Comparison of ENCODE assay signal across 8 mouse cellular contexts in the genomic region with DNA sequence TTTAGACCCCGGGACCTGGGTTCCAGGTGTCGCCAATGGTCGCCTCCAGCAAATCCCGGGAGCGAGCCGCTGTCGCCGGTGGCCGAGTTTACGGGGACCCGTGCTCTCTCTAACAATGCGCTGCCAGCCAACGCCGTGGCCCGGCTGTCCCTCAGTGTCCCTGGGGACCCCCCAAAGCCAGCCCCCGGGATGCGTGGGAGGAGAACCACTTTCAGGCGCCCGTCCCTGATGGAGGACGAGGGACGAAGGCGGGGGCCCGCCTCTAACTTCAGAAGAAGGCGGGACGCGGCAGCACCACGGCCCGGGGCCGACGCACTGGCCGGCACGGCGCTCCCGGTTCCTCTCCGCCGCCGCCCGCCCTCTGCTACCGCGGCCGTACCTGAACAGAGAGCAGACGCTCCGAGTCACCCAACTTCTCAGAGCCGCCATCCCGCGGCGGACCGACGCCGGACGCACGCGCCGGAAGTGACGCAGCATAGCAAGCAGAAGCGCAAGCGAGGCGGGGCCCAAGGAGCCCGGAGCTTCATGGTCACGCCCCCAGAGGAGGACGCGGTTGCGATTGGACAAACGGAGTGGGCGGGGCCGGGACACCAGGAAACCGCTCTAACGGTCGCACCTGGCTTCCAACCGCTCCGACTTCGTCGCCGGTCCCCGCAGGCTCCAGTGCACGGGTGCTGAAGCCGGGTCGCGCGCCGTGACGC. TPM values are rescaled to one million over a fixed set of nuclear protein-coding genes. Genes with fewer than 3 reads are reported as not detected.
DNase-seq lines count a peak whose midpoint lies in the region; ATAC-seq and TF ChIP-seq lines count a peak whose summit lies in the region.

Diablo (minus strand) TSS at position 485 of the 701 bp plus-strand sequence.

- ATAC-seq in heart, embryonic 11.5 days (replicated peaks; ENCODE audit: insufficient number of reproducible peaks, low FRiP score, low TSS enrichment): peak; percentile 96
- peak; percentile 98 for ATAC-seq in kidney, embryonic 16.5 days (ENCODE audit: low FRiP score, low TSS enrichment)

- H3K4me3 ChIP-seq in C2C12 (ENCODE audit: insufficient read depth, poor library complexity, severe bottlenecking) (peak within 1 kb of the TSS; percentile 78), myocyte (peak within 1 kb of the TSS; percentile 45)
- peak within 1 kb of the TSS; percentile 95 for H3K4me3 ChIP-seq in erythroblast, embryonic 14.5 days (replicated peaks)
- peak within 1 kb of the TSS; percentile 87 for H3K4me3 ChIP-seq in heart, embryonic 11.5 days (ENCODE audit: low read depth, low read length)
- H3K4me3 ChIP-seq in kidney, embryonic 16.5 days (ENCODE audit: low read length): peak within 1 kb of the TSS; percentile 86
- peak within 1 kb of the TSS; percentile 76 for H3K4me3 ChIP-seq in liver, adult 2 months (ENCODE audit: insufficient read depth, low read depth, low read length)

- H3K4me2 ChIP-seq in heart, embryonic 11.5 days: peak within 1 kb of the TSS; percentile 74
- peak within 1 kb of the TSS; percentile 90 for H3K4me2 ChIP-seq in kidney, embryonic 16.5 days (replicated peaks; ENCODE audit: low read depth, low read length)
- peak within 1 kb of the TSS; percentile 98 for H3K4me2 ChIP-seq in myocyte (ENCODE audit: low read depth)

- H3ac ChIP-seq in C2C12 (ENCODE audit: control insufficient read depth, insufficient read length, low read depth): peak within 1 kb of the TSS; percentile 74
- peak within 1 kb of the TSS; percentile 75 for H3ac ChIP-seq in myocyte (ENCODE audit: control insufficient read depth, insufficient read length)

- H3K9me3 ChIP-seq in erythroblast, embryonic 14.5 days (ENCODE audit: control insufficient read depth, low read length): no peaks in the 10 kb centered on the region
- no peaks in the 10 kb centered on the region for H3K9me3 ChIP-seq in heart, embryonic 11.5 days (replicated peaks; ENCODE audit: control insufficient read depth, low read length)
- H3K9me3 ChIP-seq in kidney, embryonic 16.5 days (ENCODE audit: low read length): no peaks in the 10 kb centered on the region

- peaks cover 15% of the 10 kb centered on the region for H3K79me2 ChIP-seq in C2C12 (ENCODE audit: control insufficient read depth, insufficient read depth)
- peaks cover 4% of the 10 kb centered on the region; the same call in 1 of the 2 replicates for H3K79me2 ChIP-seq in liver, adult 2 months (ENCODE audit: control insufficient read depth, insufficient read depth, low read length)
- peaks cover 10% of the 10 kb centered on the region for H3K79me2 ChIP-seq in myocyte (ENCODE audit: control insufficient read depth, insufficient read depth)

- peaks cover 32% of the 10 kb centered on the region for H3K4me1 ChIP-seq in erythroblast, embryonic 14.5 days (ENCODE audit: control insufficient read depth)
- H3K4me1 ChIP-seq in heart, embryonic 11.5 days (ENCODE audit: control insufficient read depth, insufficient read depth, low read length): peaks cover 12% of the 10 kb centered on the region
- H3K4me1 ChIP-seq in kidney, embryonic 16.5 days (ENCODE audit: insufficient read depth, low read length): peaks cover 16% of the 10 kb centered on the region
- peaks cover 4% of the 10 kb centered on the region; the same call in 1 of the 2 replicates for H3K4me1 ChIP-seq in liver, adult 2 months (ENCODE audit: control insufficient read depth, insufficient read depth, low read length)

- DNase-seq in brain, embryonic 14.5 days (ENCODE audit: low read depth): peak; percentile 99
- DNase-seq in liver, adult 2 months (ENCODE audit: extremely low read depth, low read depth, low spot score): peak; percentile 84
- DNase-seq in splenic B cell, adult 2 months (ENCODE audit: low read depth, low spot score): peak; percentile 99

- peak within 1 kb of the TSS; percentile 83 for H3K9ac ChIP-seq in heart, embryonic 11.5 days (ENCODE audit: low read depth, low read length)
- peak within 1 kb of the TSS; percentile 88 for H3K9ac ChIP-seq in kidney, embryonic 16.5 days (replicated peaks; ENCODE audit: low read length)
- peak within 1 kb of the TSS; percentile 90 for H3K9ac ChIP-seq in liver, adult 2 months (ENCODE audit: low read depth, low read length)

- TF ChIP-seq CTCF in C2C12 (IDR thresholded peaks at IDR 0.05; ENCODE audit: control insufficient read depth, insufficient read depth, insufficient read length): no peak
- no peak for TF ChIP-seq CTCF in brain, embryonic 14.5 days (IDR thresholded peaks at IDR 0.05; ENCODE audit: borderline replicate concordance, extremely low read depth, insufficient read depth, insufficient read length)
- no peak for TF ChIP-seq CTCF in liver, adult 2 months (IDR thresholded peaks at IDR 0.05; ENCODE audit: low read depth, low read length)

- H3K36me3 ChIP-seq in C2C12 (ENCODE audit: control insufficient read depth, insufficient read depth): peaks cover 6% of the 10 kb centered on the region
- peaks cover 23% of the 10 kb centered on the region for H3K36me3 ChIP-seq in erythroblast, embryonic 14.5 days (ENCODE audit: control insufficient read depth)
- 0 out of 2 replicates have a peak, but pooled peaks cover 2% of the 10 kb centered on the region for H3K36me3 ChIP-seq in heart, embryonic 11.5 days (ENCODE audit: control insufficient read depth, insufficient read depth, low read length)
- H3K36me3 ChIP-seq in kidney, embryonic 16.5 days (ENCODE audit: insufficient read depth, low read length): no peaks in the 10 kb centered on the region
- peaks cover 7% of the 10 kb centered on the region; the same call in 1 of the 2 replicates for H3K36me3 ChIP-seq in liver, adult 2 months (ENCODE audit: control insufficient read depth, insufficient read depth, low read length)
- H3K36me3 ChIP-seq in myocyte (ENCODE audit: control insufficient read depth, insufficient read depth): no peaks in the 10 kb centered on the region
- H3K36me3 ChIP-seq in splenic B cell, adult 2 months (ENCODE audit: control insufficient read depth, insufficient read depth, low read length, poor library complexity, severe bottlenecking): peaks cover 4% of the 10 kb centered on the region

- H3K27me3 ChIP-seq in C2C12 (ENCODE audit: control insufficient read depth, insufficient read depth, insufficient read length) (no peaks in the 10 kb centered on the region), myocyte (ENCODE audit: control insufficient read depth, insufficient read depth, insufficient read length) (no peaks in the 10 kb centered on the region)
- no peaks in the 10 kb centered on the region for H3K27me3 ChIP-seq in erythroblast, embryonic 14.5 days (ENCODE audit: control insufficient read depth)
- no peaks in the 10 kb centered on the region for H3K27me3 ChIP-seq in heart, embryonic 11.5 days (ENCODE audit: control insufficient read depth, insufficient read depth, low read length)
- no peaks in the 10 kb centered on the region for H3K27me3 ChIP-seq in kidney, embryonic 16.5 days (ENCODE audit: insufficient read depth, low read length)
- H3K27me3 ChIP-seq in liver, adult 2 months (ENCODE audit: control insufficient read depth, insufficient read depth, low read length): no peaks in the 10 kb centered on the region
- H3K27me3 ChIP-seq in splenic B cell, adult 2 months (ENCODE audit: control insufficient read depth, insufficient read depth, low read length, poor library complexity, severe bottlenecking): no peaks in the 10 kb centered on the region

- peak within 1 kb of the TSS; percentile 54; the same call in 1 of the 2 replicates for H3K27ac ChIP-seq in heart, embryonic 11.5 days (ENCODE audit: low read depth, low read length)
- 0 out of 2 replicates have a peak within 1 kb of the TSS, but pooled peaks have one; percentile 31 for H3K27ac ChIP-seq in kidney, embryonic 16.5 days (ENCODE audit: low read length)
- no peak within 1 kb of the TSS; the same call in 1 of the 2 replicates for H3K27ac ChIP-seq in liver, adult 2 months (replicated peaks; ENCODE audit: insufficient read depth, low read depth, low read length)

- WGBS in heart, embryonic 11.5 days (ENCODE audit: insufficient replicate concordance): under 1% methylated on average over 81 of the region's 82 CpGs
- under 1% methylated on average over 82 of the region's 82 CpGs for WGBS in kidney, embryonic 16.5 days
- under 1% methylated on average over 82 of the region's 82 CpGs for WGBS in liver, adult 2 months

- H3K79me3 ChIP-seq in C2C12 (ENCODE audit: low read depth): peaks cover 6% of the 10 kb centered on the region

- TF ChIP-seq POLR2A in brain, embryonic 14.5 days (IDR thresholded peaks at IDR 0.05; ENCODE audit: borderline replicate concordance, extremely low read depth, insufficient read depth, insufficient read length, poor library complexity, severe bottlenecking): peak; percentile 93
- peak; percentile 87 for TF ChIP-seq POLR2A in liver, adult 2 months (IDR thresholded peaks at IDR 0.05; ENCODE audit: extremely low read depth, insufficient read depth, low read length)
- TF ChIP-seq POLR2A in myocyte (IDR thresholded peaks at IDR 0.05; ENCODE audit: insufficient read length, low read depth): peak; percentile 94

TF ChIP-seq in C2C12, 6 proteins besides CTCF, POLR2A, EP300 and RAD21:
- TF ChIP-seq MAX (IDR thresholded peaks at IDR 0.05): peak; percentile 61
- no peak for TF ChIP-seq USF1 (IDR thresholded peaks at IDR 0.05; ENCODE audit: low read depth)
- TF ChIP-seq FOSL1 (IDR thresholded peaks at IDR 0.05; ENCODE audit: insufficient read depth, low read length, poor library complexity, severe bottlenecking): no peak
- TF ChIP-seq CEBPB (IDR thresholded peaks at IDR 0.05; ENCODE audit: low read depth): no peak
- TF ChIP-seq MYOG (IDR thresholded peaks at IDR 0.05; ENCODE audit: control insufficient read depth, extremely low read depth, insufficient read length): no peak
- TF ChIP-seq MYOD1 (IDR thresholded peaks at IDR 0.05; ENCODE audit: control insufficient read depth, insufficient read length, low read depth): no peak

TF ChIP-seq in myocyte, 11 proteins besides CTCF, POLR2A, EP300 and RAD21 (continues in another document):
- TF ChIP-seq SRF (IDR thresholded peaks at IDR 0.05; ENCODE audit: control insufficient read depth, insufficient read length, low read depth) (peak; percentile 15), USF1 (IDR thresholded peaks at IDR 0.05; ENCODE audit: low read depth) (no peak), TCF12 (IDR thresholded peaks at IDR 0.05; ENCODE audit: insufficient read depth, poor library complexity, severe bottlenecking) (no peak), MYOD1 (IDR thresholded peaks at IDR 0.05; ENCODE audit: control insufficient read depth in 1 of 3, insufficient read length in 2 of 3, low read depth in 2 of 3) (peak in 1 of 3 experiments; percentile 57), MYOG (IDR thresholded peaks at IDR 0.05; ENCODE audit: control insufficient read depth in 1 of 3, insufficient read depth in 1 of 3, insufficient read length in 2 of 3, low read depth in 2 of 3) (no peak)

RNA-seq across cellular contexts. Expression of gene Diablo, which starts in this region (rescaled TPM):
- polyA plus RNA-seq in C2C12 (2012; fragmentation: generic; extraction: Trizol) (40.6 TPM), myocyte (2012; fragmentation: generic; extraction: Trizol) (54.2 TPM)
- 97.2 and 121 TPM in 2 replicates for polyA plus RNA-seq in brain, embryonic 14.5 days (2012; rRNA removed)
- 0.62 and 0.66 TPM in 2 replicates for polyA plus RNA-seq in erythroblast, embryonic 14.5 days (2012)
- polyA plus RNA-seq in heart, embryonic 11.5 days (2014; fragmentation: Nextera tagmentation; extraction: Ambion mirVana): 95.1 and 109 TPM in 2 replicates
- polyA plus RNA-seq in kidney, embryonic 16.5 days (2015; fragmentation: Nextera tagmentation; extraction: Ambion mirVana): 122 and 125 TPM in 2 replicates
- 28.1 and 32.8 TPM in 2 replicates for total RNA-seq in liver, adult 2 months (2014; rRNA removed)
- 25.9 and 31.4 TPM in 2 replicates for polyA plus RNA-seq in liver, adult 2 months (2012; rRNA removed)

Comparison
In these comparisons a context has a peak if more than half of its experiments do, and no peak if none do; other contexts are left out.
1. RNA of gene Diablo (polyA plus RNA-seq): 122 to 125 TPM in kidney, embryonic 16.5 days, 97.2 to 121 TPM in brain, embryonic 14.5 days, 95.1 to 109 TPM in heart, embryonic 11.5 days, 54.2 TPM in myocyte (single experiment), 40.6 TPM in C2C12 (single experiment) and 25.9 to 31.4 TPM in liver, adult 2 months; 0.62 to 0.66 TPM in erythroblast, embryonic 14.5 days; every median in the first group is over 10 times any median in the second.
2. H3K4me3 ChIP-seq: peak in every context shown above with its lines; median percentile 95 in erythroblast, embryonic 14.5 days; 87 in heart, embryonic 11.5 days; 86 in kidney, embryonic 16.5 days; 78 in C2C12; 76 in liver, adult 2 months; 45 in myocyte.
3. Peak in every context shown above with its lines, with median percentiles within 50 percentile points of each other: DNase-seq, POLR2A ChIP-seq, H3K4me2 ChIP-seq and H3K9ac ChIP-seq.